Mouse (Mus musculus) ES-Bruce4 (cell line): ENCODE measurements around the gene Ttll7. TPM values are rescaled to one million over a fixed set of nuclear protein-coding genes. Genes with fewer than 3 reads are reported as not detected.

ENCODE experiments used
- H3K27ac ChIP-seq: 2 replicates; pipeline ENCODE4 v1.5.1; 2012; ENCODE audit warnings: low read length, inconsistent platforms; ENCODE audit not compliant: insufficient read depth
- H3K27me3 ChIP-seq: 2 replicates; pipeline ENCODE4 v1.6.1; 2012; ENCODE audit warnings: mild to moderate bottlenecking, low read length, inconsistent platforms; ENCODE audit not compliant: control insufficient read depth, poor library complexity, insufficient read depth, severe bottlenecking
- H3K36me3 ChIP-seq: 2 replicates; pipeline ENCODE4 v1.6.1; 2012; ENCODE audit warnings: inconsistent platforms, mild to moderate bottlenecking, low read length, moderate library complexity; ENCODE audit not compliant: control insufficient read depth, poor library complexity, insufficient read depth, severe bottlenecking
- H3K4me1 ChIP-seq: one replicate; pipeline ENCODE4 v1.8.1; 2011; ENCODE audit warnings: low read length; ENCODE audit not compliant: control insufficient read depth, insufficient read depth
- H3K4me3 ChIP-seq: 2 replicates; pipeline ENCODE4 v1.5.1; 2011; ENCODE audit warnings: low read depth, mild to moderate bottlenecking, low read length
- H3K9ac ChIP-seq: 2 replicates; pipeline ENCODE4 v1.6.1; 2012; ENCODE audit warnings: low read depth, mild to moderate bottlenecking, inconsistent platforms; ENCODE audit not compliant: poor library complexity, severe bottlenecking
- H3K9me3 ChIP-seq: replicated peaks from 2 replicates; pipeline ENCODE4 v1.6.1; 2012; ENCODE audit warnings: mild to moderate bottlenecking, low read length, inconsistent platforms; ENCODE audit not compliant: control insufficient read depth, poor library complexity, insufficient read depth, severe bottlenecking
- CTCF ChIP-seq: IDR thresholded peaks from one replicate; pipeline ENCODE4 v1.8.1; 2011; ENCODE audit warnings: low read depth, low read length
- EP300 ChIP-seq: IDR thresholded peaks from 2 replicates; pipeline ENCODE4 v1.6.1; 2011; ENCODE audit warnings: low read depth, low read length; ENCODE audit not compliant: insufficient read depth
- POLR2A ChIP-seq: IDR thresholded peaks from one replicate; pipeline ENCODE4 v1.8.1; 2011; ENCODE audit warnings: low read length; ENCODE audit not compliant: insufficient read depth
- polyA plus RNA-seq: library from polyadenylated mRNA; stranded (reverse); fragments of >200 nt; gene quantifications from 2 replicates; pipeline ENCODE4 v1.2.4, GENCODE M21; 2011; ENCODE audit warnings: low read depth; ENCODE audit not compliant: missing spikeins, insufficient read depth, insufficient read length

Ttll7 gene
- polyA plus RNA-seq, 1 experiment, result 1.5 TPM

DNA sequence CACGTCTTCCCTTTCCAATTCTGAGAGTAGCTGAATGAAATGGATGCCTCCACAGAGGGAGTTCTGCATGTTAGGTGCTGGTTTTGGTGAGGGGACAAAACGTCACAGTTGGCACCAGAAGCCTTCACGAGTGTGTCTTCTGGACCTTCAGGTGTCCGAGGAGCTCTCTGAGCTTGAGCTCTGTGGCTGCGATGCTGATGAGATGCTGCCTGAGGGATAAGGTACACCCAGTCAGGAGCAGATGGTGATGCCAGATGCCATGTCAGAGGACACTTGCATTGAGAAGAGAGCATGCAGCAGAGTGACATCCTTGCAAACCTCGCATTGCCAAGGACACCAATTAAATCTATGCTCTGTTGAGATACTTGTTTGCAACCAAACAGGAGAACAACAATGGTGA, 164.3 kb downstream of the Ttll7 start:
- H3K9me3 ChIP-seq, result no peaks in the 10 kb centered on the region

GRCm38 (mm10) chr3:147019506-147019905, 167.3 kb downstream of the Ttll7 start:
- H3K36me3 ChIP-seq, result no peaks in the 10 kb centered on the region
- H3K27ac ChIP-seq, result no peak overlapping the region
- TF ChIP-seq CTCF, result no peak
- TF ChIP-seq POLR2A, result no peak
- TF ChIP-seq EP300, result no peak
- no peak overlapping the region for H3K4me3 ChIP-seq
- H3K9ac ChIP-seq, result no peak overlapping the region
- H3K27me3 ChIP-seq, result no peaks in the 10 kb centered on the region
- H3K9me3 ChIP-seq, result no peaks in the 10 kb centered on the region
- no peaks in the 10 kb centered on the region for H3K4me1 ChIP-seq

More for the DNA sequence above, 164.3 kb downstream of the Ttll7 start:
- no peak overlapping the region for H3K9ac ChIP-seq
- H3K27me3 ChIP-seq, result no peaks in the 10 kb centered on the region
- H3K4me3 ChIP-seq, result no peak overlapping the region
- no peak for TF ChIP-seq EP300
- TF ChIP-seq POLR2A, result no peak
- no peak for TF ChIP-seq CTCF
- no peaks in the 10 kb centered on the region for H3K36me3 ChIP-seq
- H3K4me1 ChIP-seq, result no peaks in the 10 kb centered on the region
- H3K27ac ChIP-seq, result no peak overlapping the region

DNA sequence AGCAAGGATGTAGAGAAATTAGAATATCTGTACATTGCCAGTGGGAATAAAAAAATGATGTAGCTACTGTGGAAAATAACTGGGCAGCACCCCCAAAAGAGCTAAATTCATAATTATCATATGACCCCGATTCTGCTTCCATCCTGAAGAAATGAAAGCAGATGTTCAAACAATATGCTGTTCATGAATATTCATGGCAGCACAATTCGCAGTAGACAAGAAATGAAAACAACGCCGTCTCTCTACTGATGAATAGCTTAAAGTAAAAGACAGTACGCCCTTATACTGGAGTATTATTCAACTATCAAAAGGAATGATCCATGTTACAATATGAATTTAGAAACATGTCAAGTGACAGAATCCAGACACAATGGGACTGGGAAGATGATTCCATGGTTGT, 174.1 kb downstream of the Ttll7 start:
- H3K36me3 ChIP-seq, result no peaks in the 10 kb centered on the region
- no peak overlapping the region for H3K9ac ChIP-seq
- no peaks in the 10 kb centered on the region for H3K4me1 ChIP-seq
- no peak for TF ChIP-seq EP300
- no peak for TF ChIP-seq POLR2A
- TF ChIP-seq CTCF, result no peak
- H3K4me3 ChIP-seq, result no peak overlapping the region
- no peak overlapping the region for H3K27ac ChIP-seq
- H3K9me3 ChIP-seq, result no peaks in the 10 kb centered on the region
- no peaks in the 10 kb centered on the region; the same call in 1 of the 2 replicates for H3K27me3 ChIP-seq

- Histone ChIP-seq H3K36me3 (no peaks in the 10 kb centered on the region), H3K9me3 (no peaks in the 10 kb centered on the region), H3K27me3 (no peaks in the 10 kb centered on the region; the same call in 1 of the 2 replicates), H3K9ac (no peak overlapping the region), H3K27ac (no peak overlapping the region), H3K4me3 (no peak overlapping the region), H3K4me1 (no peaks in the 10 kb centered on the region)
- no peak for TF ChIP-seq EP300
- TF ChIP-seq POLR2A, result no peak
- TF ChIP-seq CTCF, result no peak
Measured at GRCm38 (mm10) chr3:147028382-147028781, 176.2 kb downstream of the Ttll7 start.

DNA sequence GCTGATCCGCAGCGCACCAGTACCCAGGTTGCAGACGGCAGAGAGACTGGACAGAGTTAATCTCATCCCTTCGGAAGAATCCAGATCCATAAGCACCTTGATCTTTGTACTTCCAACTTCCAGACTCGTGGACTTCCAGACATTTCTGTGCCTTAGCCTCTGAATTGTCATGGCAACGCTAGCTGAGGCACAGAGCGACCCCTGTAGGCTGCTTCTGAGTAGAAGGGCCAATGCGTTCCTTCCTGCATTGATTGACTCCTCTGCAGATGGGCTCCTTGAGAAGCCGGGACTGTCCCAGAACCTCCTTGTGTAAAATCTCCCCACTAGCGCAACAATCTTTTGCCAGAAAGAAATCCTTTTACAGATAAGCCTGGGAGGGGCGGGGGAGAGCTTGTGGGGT, 177.6 kb downstream of the Ttll7 start:
- Histone ChIP-seq H3K36me3 (no peaks in the 10 kb centered on the region), H3K4me3 (no peak overlapping the region), H3K9me3 (no peaks in the 10 kb centered on the region), H3K9ac (no peak overlapping the region), H3K27ac (no peak overlapping the region), H3K27me3 (no peaks in the 10 kb centered on the region; the same call in 1 of the 2 replicates), H3K4me1 (no peaks in the 10 kb centered on the region)
- TF ChIP-seq POLR2A, result no peak
- TF ChIP-seq CTCF, result no peak
- TF ChIP-seq EP300, result no peak

DNA sequence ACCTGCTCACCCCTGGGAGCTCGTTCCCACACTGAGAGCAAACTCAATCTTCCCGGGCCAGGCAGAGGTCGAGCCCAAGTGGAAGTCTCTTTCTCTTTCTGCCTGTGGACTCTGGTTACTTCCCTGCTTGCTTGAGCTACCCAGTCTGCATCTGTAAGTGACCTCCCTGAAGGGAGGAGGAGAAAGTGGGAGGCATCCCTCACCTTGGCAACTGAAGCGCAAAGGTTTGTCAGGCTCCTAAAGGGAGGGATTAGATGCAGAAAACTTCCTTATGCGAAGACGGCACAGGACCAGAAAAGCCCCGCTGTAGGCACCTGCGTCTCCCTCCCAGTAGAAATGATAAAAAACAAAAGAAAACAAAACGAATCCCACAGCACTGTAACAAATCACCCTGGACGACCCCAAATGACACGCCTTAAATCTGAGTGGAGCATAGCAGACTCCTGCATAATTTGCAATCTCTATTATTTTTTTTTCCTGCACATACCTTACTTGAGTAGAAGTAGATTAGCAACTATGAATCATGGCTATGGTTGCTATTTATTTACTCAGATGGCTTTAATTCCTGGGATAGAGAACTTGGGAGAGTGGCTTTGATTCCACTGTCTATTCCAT, 178.2 kb downstream of the Ttll7 start:
- no peak overlapping the region for H3K4me3 ChIP-seq
- H3K27me3 ChIP-seq, result no peaks in the 10 kb centered on the region; the same call in 1 of the 2 replicates
- H3K9me3 ChIP-seq, result no peaks in the 10 kb centered on the region
- H3K9ac ChIP-seq, result no peak overlapping the region
- H3K4me1 ChIP-seq, result no peaks in the 10 kb centered on the region
- H3K27ac ChIP-seq, result no peak overlapping the region
- H3K36me3 ChIP-seq, result no peaks in the 10 kb centered on the region
- TF ChIP-seq POLR2A, result no peak
- no peak for TF ChIP-seq CTCF
- no peak for TF ChIP-seq EP300

Other genes starting within 250 kb of the Ttll7 start
- gene Dnase2b, start 236.8 kb upstream of the Ttll7 start, polyA plus RNA-seq, result not detected in 2 replicates
- gene 4930503B20Rik, start 201.1 kb upstream of the Ttll7 start, polyA plus RNA-seq, result not detected in 2 replicates
- gene Samd13, start 166.8 kb upstream of the Ttll7 start, polyA plus RNA-seq, result not detected in 2 replicates
- gene Prkacb, start 39.4 kb upstream of the Ttll7 start, polyA plus RNA-seq, result 36.8 and 41.7 TPM in 2 replicates